Mouse (Mus musculus) heart, embryonic 10.5 days (tissue): ENCODE results near the gene Plekha5. TPM values are rescaled to one million over a fixed set of nuclear protein-coding genes. Genes with fewer than 3 reads are reported as not detected.

ENCODE experiments used
- DNase-seq: peaks from one replicate; pipeline ENCODE4 v3.0.0-alpha.2; 2017; ENCODE audit warnings: low spot score
- H3K27ac ChIP-seq: fragments of 300-500 bp; sonication (generic); 2 replicates; pipeline ENCODE4 v1.5.1; 2016; ENCODE audit warnings: mild to moderate bottlenecking
- H3K27me3 ChIP-seq: fragments of 300-500 bp; sonication (generic); 2 replicates; pipeline ENCODE4 v1.6.1; 2016; ENCODE audit warnings: mild to moderate bottlenecking; ENCODE audit not compliant: poor library complexity, insufficient read depth, severe bottlenecking
- H3K36me3 ChIP-seq: fragments of 300-500 bp; sonication (generic); 2 replicates; pipeline ENCODE4 v1.6.1; 2016; ENCODE audit warnings: mild to moderate bottlenecking, moderate library complexity
- H3K4me1 ChIP-seq: fragments of 300-500 bp; sonication (generic); 2 replicates; pipeline ENCODE4 v1.6.1; 2016; ENCODE audit warnings: mild to moderate bottlenecking
- H3K4me3 ChIP-seq: fragments of 300-500 bp; sonication (generic); 2 replicates; pipeline ENCODE4 v1.5.1; 2016; ENCODE audit warnings: mild to moderate bottlenecking, moderate library complexity
- H3K9me3 ChIP-seq: fragments of 300-500 bp; sonication (generic); 2 replicates; pipeline ENCODE4 v1.6.1; 2016; ENCODE audit warnings: mild to moderate bottlenecking, moderate library complexity
- WGBS: fragments of 180-500 bp; shearing (Covaris S2); methylation state at CpG from one replicate; pipeline ENCODE4 v1.1.7; 2016; 5-methylcytosine and 5-hydroxymethylcytosine counted together
- polyA plus RNA-seq: library from polyadenylated mRNA; unstranded; fragments of >200 nt; fragmentation: Nextera tagmentation; extraction: Ambion mirVana; gene quantifications from 2 replicates; pipeline ENCODE4 v1.2.1, GENCODE M21; 2016

The Plekha5 gene
- polyA plus RNA-seq, 1 experiment from 2014 or later: 33.8 TPM

GRCm38 (mm10) chr6:140623226-140624095, 199.6 kb downstream of the Plekha5 start:
- peak; percentile 95 for DNase-seq
- Histone ChIP-seq H3K27ac (peak overlapping the region; percentile 99), H3K27me3 (no peaks in the 10 kb centered on the region; the same call in 1 of the 2 replicates), H3K36me3 (no peaks in the 10 kb centered on the region), H3K9me3 (no peaks in the 10 kb centered on the region), H3K4me3 (peak overlapping the region; percentile 99), H3K4me1 (peaks cover 25% of the 10 kb centered on the region)
- under 1% methylated on average over 97 of the region's 117 CpGs for WGBS

- WGBS: under 1% methylated on average over 80 of the region's 80 CpGs
- Histone ChIP-seq H3K36me3 (no peaks in the 10 kb centered on the region), H3K27me3 (no peaks in the 10 kb centered on the region; the same call in 1 of the 2 replicates), H3K27ac (peak overlapping the region; percentile 99), H3K4me3 (peak overlapping the region; percentile 99), H3K4me1 (peaks cover 25% of the 10 kb centered on the region), H3K9me3 (no peaks in the 10 kb centered on the region)
- peak; percentile 85 for DNase-seq
These were observed 200.5 kb downstream of the Plekha5 start for GRCm38 (mm10) chr6:140624096-140625051.

GRCm38 (mm10) chr6:140629176-140629859, 205.5 kb downstream of the Plekha5 start:
- DNase-seq: no peak
- Histone ChIP-seq H3K4me3 (no peak overlapping the region), H3K36me3 (peaks cover 8% of the 10 kb centered on the region), H3K4me1 (peaks cover 15% of the 10 kb centered on the region), H3K27me3 (no peaks in the 10 kb centered on the region), H3K9me3 (no peaks in the 10 kb centered on the region), H3K27ac (no peak overlapping the region)
- 85% methylated on average over 4 of the region's 4 CpGs for WGBS

- no peak for DNase-seq
- Histone ChIP-seq H3K36me3 (peaks cover 15% of the 10 kb centered on the region), H3K4me3 (no peak overlapping the region), H3K9me3 (no peaks in the 10 kb centered on the region), H3K4me1 (peaks cover 15% of the 10 kb centered on the region), H3K27me3 (no peaks in the 10 kb centered on the region), H3K27ac (no peak overlapping the region)
- WGBS: 81% methylated on average over 4 of the region's 4 CpGs
These were observed 206.5 kb downstream of the Plekha5 start for GRCm38 (mm10) chr6:140630306-140630705.

GRCm38 (mm10) chr6:140633616-140634015, 209.8 kb downstream of the Plekha5 start:
- Histone ChIP-seq H3K27me3 (no peaks in the 10 kb centered on the region), H3K36me3 (peaks cover 47% of the 10 kb centered on the region), H3K9me3 (no peaks in the 10 kb centered on the region), H3K4me3 (no peak overlapping the region), H3K4me1 (no peaks in the 10 kb centered on the region), H3K27ac (no peak overlapping the region)
- 93% methylated on average over 8 of the region's 8 CpGs for WGBS
- no peak for DNase-seq

GRCm38 (mm10) chr6:140636290-140636689, 212.4 kb downstream of the Plekha5 start:
- DNase-seq: no peak
- H3K36me3 ChIP-seq: peaks cover 71% of the 10 kb centered on the region
- WGBS: 88% methylated on average over 4 of the region's 4 CpGs
- H3K27ac ChIP-seq: no peak overlapping the region
- no peaks in the 10 kb centered on the region for H3K9me3 ChIP-seq
- H3K4me1 ChIP-seq: no peaks in the 10 kb centered on the region
- no peaks in the 10 kb centered on the region for H3K27me3 ChIP-seq
- H3K4me3 ChIP-seq: no peak overlapping the region

GRCm38 (mm10) chr6:140642010-140642409, 218.2 kb downstream of the Plekha5 start:
- Histone ChIP-seq H3K36me3 (peaks cover 83% of the 10 kb centered on the region), H3K9me3 (no peaks in the 10 kb centered on the region), H3K4me1 (no peaks in the 10 kb centered on the region), H3K27me3 (no peaks in the 10 kb centered on the region), H3K4me3 (no peak overlapping the region), H3K27ac (no peak overlapping the region)
- DNase-seq: no peak
- 93% methylated on average over 7 of the region's 7 CpGs for WGBS

- Histone ChIP-seq H3K27ac (no peak overlapping the region), H3K27me3 (no peaks in the 10 kb centered on the region), H3K4me1 (no peaks in the 10 kb centered on the region), H3K4me3 (no peak overlapping the region), H3K36me3 (peaks cover 84% of the 10 kb centered on the region), H3K9me3 (no peaks in the 10 kb centered on the region)
- 91% methylated on average over 12 of the region's 12 CpGs for WGBS
- DNase-seq: no peak
These were observed 218.8 kb downstream of the Plekha5 start for GRCm38 (mm10) chr6:140642655-140643054.

- Histone ChIP-seq H3K4me1 (no peaks in the 10 kb centered on the region), H3K27me3 (no peaks in the 10 kb centered on the region), H3K9me3 (no peaks in the 10 kb centered on the region), H3K36me3 (peaks cover 83% of the 10 kb centered on the region), H3K27ac (no peak overlapping the region), H3K4me3 (no peak overlapping the region)
- no peak for DNase-seq
These were observed 222.1 kb downstream of the Plekha5 start for GRCm38 (mm10) chr6:140645931-140646330.

Other genes with a start within 250 kb of the Plekha5 start
- 7.0 and 11.0 TPM in 2 replicates for gene Aebp2, start 198.6 kb downstream of the Plekha5 start, polyA plus RNA-seq